Mouse (Mus musculus) heart, adult 8-10 months (tissue): Measurements from ENCODE around the gene Aamdc. TPM values are rescaled to one million over a fixed set of nuclear protein-coding genes. Genes with fewer than 3 reads are reported as not detected.

Experiments
- DNase-seq: peaks from one replicate; pipeline ENCODE4 v3.0.0; 2022; ENCODE audit warnings: low spot score
- total RNA-seq, 4 experiments: library from RNA; stranded (reverse); gene quantifications; 2 replicates each; pipeline ENCODE4 v1.2.4; 2022

Gene Aamdc
- total RNA-seq, 4 experiments from 2014 or later: 60.2 to 71.0 (median 63.5) TPM

GRCm38 (mm10) chr7:97514786-97515185, 64.5 kb downstream of the Aamdc start:
- peak; percentile 58 for DNase-seq

DNA sequence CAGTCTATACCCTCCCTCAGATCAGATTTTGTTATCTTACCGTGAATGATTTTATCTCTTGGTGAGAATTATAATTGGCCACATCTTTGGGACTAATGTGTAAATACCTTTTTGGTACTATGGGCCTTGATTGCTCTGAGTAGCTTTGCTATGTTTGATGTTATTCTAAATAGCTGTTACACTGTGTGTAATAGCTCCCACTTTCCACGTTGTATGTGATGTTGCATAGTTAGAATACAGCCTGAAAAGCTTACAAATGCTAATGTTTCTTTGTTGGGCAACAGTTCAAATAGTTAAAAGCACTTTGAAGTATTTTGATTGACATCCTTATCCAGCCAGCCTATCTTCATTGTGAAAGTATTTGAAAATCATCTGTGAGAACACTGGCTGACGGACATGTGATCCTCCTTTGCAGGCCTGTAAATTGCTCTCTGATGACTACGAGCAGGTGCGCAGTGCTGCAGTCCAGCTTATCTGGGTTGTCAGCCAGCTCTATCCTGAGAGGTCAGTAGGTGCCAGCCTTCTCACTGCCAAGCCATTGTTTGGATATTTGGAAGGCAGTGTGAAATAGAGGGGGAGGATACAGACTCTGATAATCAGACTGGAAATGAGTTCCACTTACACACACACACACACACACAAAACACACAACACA, 78.6 kb downstream of the Aamdc start:
- peak; percentile 57 for DNase-seq

Other genes with a start within 250 kb of the Aamdc start
- 1 to 10 TPM in 2 of 4 experiments, under 1 TPM in 2; 0.72 to 1.0 (median 0.86) TPM for gene Usp35, start 247.5 kb downstream of the Aamdc start, total RNA-seq
- 1 to 10 TPM; 3.0 to 5.0 (median 3.8) TPM for gene Kctd21, start 247.2 kb downstream of the Aamdc start, total RNA-seq
- gene Alg8, start 207.9 kb downstream of the Aamdc start, total RNA-seq: 1 to 10 TPM; 4.8 to 5.3 (median 4.9) TPM
- 100 to 1,000 TPM; 498 to 518 (median 508) TPM for gene Ndufc2, start 179.5 kb downstream of the Aamdc start, total RNA-seq
- 10 to 100 TPM; 51.1 to 70.8 (median 68.7) TPM for gene Thrsp, start 161.8 kb downstream of the Aamdc start, total RNA-seq
- gene Kctd14, start 128.2 kb downstream of the Aamdc start, total RNA-seq: under 1 TPM; 0.28 to 0.60 (median 0.49) TPM
- gene Ints4, start 98.5 kb downstream of the Aamdc start, total RNA-seq: 10 to 100 TPM; 46.8 to 73.9 (median 67.8) TPM
- gene Rsf1, start 392 bp upstream of the Aamdc start, total RNA-seq: 10 to 100 TPM; 13.5 to 16.9 (median 15.0) TPM
- gene Clns1a, start 117.1 kb upstream of the Aamdc start, total RNA-seq: 10 to 100 TPM; 27.4 to 29.8 (median 28.3) TPM
- gene Aqp11, start 158.8 kb upstream of the Aamdc start, total RNA-seq: 1 to 10 TPM in 3 of 4 experiments, under 1 TPM in 1; 0.98 to 2.4 (median 2.0) TPM
- 1 to 10 TPM in 3 of 4 experiments, under 1 TPM in 1; 0.63 to 1.3 (median 1.1) TPM for gene Pak1, start 209.0 kb upstream of the Aamdc start, total RNA-seq